Mouse (Mus musculus): Measurements from ENCODE around the gene Rgs2.

- TF ChIP-seq CTCF (IDR thresholded peaks at IDR 0.05; ENCODE audit: extremely low read depth, insufficient read length, insufficient replicate concordance, low read depth, low read length) (no peak), POLR2A (IDR thresholded peaks at IDR 0.05; ENCODE audit: low read depth, low read length) (no peak)
Observed at GRCm38 (mm10) chr1:143960340-143960739, 43.6 kb downstream of the Rgs2 start.
